Mouse (Mus musculus): ENCODE results near the gene Arf6. TPM values are rescaled to one million over a fixed set of nuclear protein-coding genes. Genes with fewer than 3 reads are reported as not detected.
"Not testable (repeated sequence)": the region's sequence is repeated elsewhere in the genome, so short reads cannot be mapped to it uniquely, and the experiment has no call there.

Gene Arf6
- polyA plus RNA-seq (2016; fragmentation: Nextera tagmentation; extraction: Ambion mirVana) = 46.8 and 54.6 TPM in 2 replicates

- WGBS = under 1% methylated on average over 98 of the region's 121 CpGs
- Histone ChIP-seq H3K4me1 (peaks cover 22% of the 10 kb centered on the region), H3K27me3 (no peaks in the 10 kb centered on the region), H3K36me3 (replicated peaks) (peaks cover 3% of the 10 kb centered on the region; the same call in 1 of the 2 replicates), H3K4me3 (replicated peaks) (peak within 1 kb of the TSS; percentile 84), H3K4me2 (peak within 1 kb of the TSS; percentile 93), H3K9me3 (no peaks in the 10 kb centered on the region), H3K27ac (peak within 1 kb of the TSS; percentile 90), H3K9ac (peak within 1 kb of the TSS; percentile 97)
- ATAC-seq (ENCODE audit: low FRiP score) = peak; percentile 95
Observed at GRCm38 (mm10) chr12:69371854-69372671, at the start of gene Arf6, which contains the start of gene Gm9887. Gene Arf6, plus strand, starts transcription at chr12:69372150. Gene Gm9887, minus strand, starts transcription at chr12:69372458.

- no peaks in the 10 kb centered on the region for H3K9me3 ChIP-seq
- H3K4me1 ChIP-seq = no peaks in the 10 kb centered on the region
- ATAC-seq (ENCODE audit: low FRiP score) = no peak
- H3K4me2 ChIP-seq = no peak overlapping the region
- no peak overlapping the region for H3K4me3 ChIP-seq (replicated peaks)
- H3K27ac ChIP-seq = no peak overlapping the region
- no peak overlapping the region for H3K9ac ChIP-seq
- peaks cover 60% of the 10 kb centered on the region for H3K36me3 ChIP-seq (replicated peaks)
- H3K27me3 ChIP-seq = no peaks in the 10 kb centered on the region
- 86% methylated on average over 3 of the region's 3 CpGs for WGBS
Observed at GRCm38 (mm10) chr12:69331187-69331586, 40.8 kb upstream of the Arf6 start.

GRCm38 (mm10) chr12:69332147-69332546 lies 39.8 kb upstream of the Arf6 start:
- Histone ChIP-seq H3K4me3 (replicated peaks) (no peak overlapping the region), H3K4me2 (no peak overlapping the region), H3K36me3 (replicated peaks) (peaks cover 62% of the 10 kb centered on the region), H3K4me1 (no peaks in the 10 kb centered on the region), H3K27me3 (no peaks in the 10 kb centered on the region), H3K9me3 (no peaks in the 10 kb centered on the region), H3K27ac (no peak overlapping the region), H3K9ac (no peak overlapping the region)
- no peak for ATAC-seq (ENCODE audit: low FRiP score)
- WGBS = 86% methylated on average over 1 of the region's 1 CpGs

- Histone ChIP-seq H3K4me3 (replicated peaks) (no peak overlapping the region), H3K4me2 (no peak overlapping the region), H3K36me3 (replicated peaks) (peaks cover 63% of the 10 kb centered on the region), H3K4me1 (no peaks in the 10 kb centered on the region), H3K9ac (no peak overlapping the region), H3K27ac (no peak overlapping the region), H3K27me3 (no peaks in the 10 kb centered on the region), H3K9me3 (no peaks in the 10 kb centered on the region)
- ATAC-seq (ENCODE audit: low FRiP score) = no peak
- 91% methylated on average over 2 of the region's 2 CpGs for WGBS
Observed at GRCm38 (mm10) chr12:69333547-69333946, 38.4 kb upstream of the Arf6 start.

GRCm38 (mm10) chr12:69349928-69350327 lies 22.0 kb upstream of the Arf6 start:
- H3K27me3 ChIP-seq = no peaks in the 10 kb centered on the region
- H3K4me3 ChIP-seq (replicated peaks) = no peak overlapping the region
- H3K4me2 ChIP-seq = no peak overlapping the region
- no peak overlapping the region for H3K9ac ChIP-seq
- H3K27ac ChIP-seq = no peak overlapping the region
- H3K4me1 ChIP-seq = no peaks in the 10 kb centered on the region
- peaks cover 65% of the 10 kb centered on the region for H3K36me3 ChIP-seq (replicated peaks)
- 87% methylated on average over 2 of the region's 2 CpGs for WGBS
- H3K9me3 ChIP-seq = no peaks in the 10 kb centered on the region
- no peak for ATAC-seq (ENCODE audit: low FRiP score)

- 85% methylated on average over 1 of the region's 1 CpGs for WGBS
Observed at GRCm38 (mm10) chr12:69351685-69352084, 20.3 kb upstream of the Arf6 start.

GRCm38 (mm10) chr12:69356546-69357299 lies 15.2 kb upstream of the Arf6 start, which contains the start of gene Nemf:
Gene Nemf, minus strand, starts transcription at chr12:69357165.
- no peaks in the 10 kb centered on the region for H3K27me3 ChIP-seq
- H3K9me3 ChIP-seq = no peaks in the 10 kb centered on the region
- peak within 1 kb of the TSS; percentile 84 for H3K9ac ChIP-seq
- H3K4me2 ChIP-seq = peak within 1 kb of the TSS; percentile 81
- H3K4me1 ChIP-seq = peaks cover 11% of the 10 kb centered on the region
- peaks cover 28% of the 10 kb centered on the region for H3K36me3 ChIP-seq (replicated peaks)
- H3K4me3 ChIP-seq (replicated peaks) = peak within 1 kb of the TSS; percentile 82
- ATAC-seq (ENCODE audit: low FRiP score) = peak; percentile 60
- WGBS = under 1% methylated on average over 48 of the region's 50 CpGs
- peak within 1 kb of the TSS; percentile 80 for H3K27ac ChIP-seq

More at GRCm38 (mm10) chr12:69351685-69352084, 20.3 kb upstream of the Arf6 start:
- no peak overlapping the region for H3K4me2 ChIP-seq
- no peaks in the 10 kb centered on the region for H3K27me3 ChIP-seq
- peaks cover 11% of the 10 kb centered on the region for H3K4me1 ChIP-seq
- no peak for ATAC-seq (ENCODE audit: low FRiP score)
- no peaks in the 10 kb centered on the region for H3K9me3 ChIP-seq
- no peak overlapping the region for H3K4me3 ChIP-seq (replicated peaks)
- peaks cover 56% of the 10 kb centered on the region for H3K36me3 ChIP-seq (replicated peaks)
- no peak overlapping the region for H3K27ac ChIP-seq
- H3K9ac ChIP-seq = no peak overlapping the region

- 6% methylated on average over 13 of the region's 13 CpGs for WGBS
- H3K27ac ChIP-seq = peak overlapping the region; percentile 80; the same call in 1 of the 2 replicates
Observed at GRCm38 (mm10) chr12:69357300-69357646, 14.7 kb upstream of the Arf6 start.

GRCm38 (mm10) chr12:69360655-69360996 lies 11.3 kb upstream of the Arf6 start:
- H3K9me3 ChIP-seq = no peaks in the 10 kb centered on the region
- no peak overlapping the region for H3K4me2 ChIP-seq
- H3K4me3 ChIP-seq (replicated peaks) = no peak overlapping the region
- H3K4me1 ChIP-seq = peaks cover 25% of the 10 kb centered on the region
- no peaks in the 10 kb centered on the region for H3K27me3 ChIP-seq
- no peaks in the 10 kb centered on the region for H3K36me3 ChIP-seq (replicated peaks)
- H3K27ac ChIP-seq = no peak overlapping the region
- ATAC-seq (ENCODE audit: low FRiP score) = no peak; the same call in 1 of the 2 replicates
- no peak overlapping the region for H3K9ac ChIP-seq
- WGBS = 19% methylated on average over 5 of the region's 5 CpGs

More at GRCm38 (mm10) chr12:69357300-69357646, 14.7 kb upstream of the Arf6 start:
- Histone ChIP-seq H3K36me3 (replicated peaks) (peaks cover 23% of the 10 kb centered on the region), H3K9me3 (no peaks in the 10 kb centered on the region), H3K4me3 (replicated peaks) (peak overlapping the region; percentile 82), H3K9ac (peak overlapping the region; percentile 84), H3K4me2 (peak overlapping the region; percentile 81), H3K4me1 (peaks cover 17% of the 10 kb centered on the region), H3K27me3 (no peaks in the 10 kb centered on the region)
- ATAC-seq (ENCODE audit: low FRiP score) = no peak

- peak; percentile 96 for ATAC-seq (ENCODE audit: low FRiP score)
- not testable (repeated sequence) for H3K36me3 ChIP-seq (replicated peaks); H3K9me3 ChIP-seq; H3K27me3 ChIP-seq
- Histone ChIP-seq H3K9ac (peak overlapping the region; percentile 51), H3K27ac (peak overlapping the region; percentile 87), H3K4me2 (peak overlapping the region; percentile 70), H3K4me3 (replicated peaks) (peak overlapping the region; percentile 53), H3K4me1 (peaks cover 22% of the 10 kb centered on the region)
- under 1% methylated on average over 41 of the region's 50 CpGs for whole genome bisulfite sequencing
Observed at GRCm38 (mm10) chr12:69360997-69361899, 10.7 kb upstream of the Arf6 start.

- WGBS = 5% methylated on average over 10 of the region's 10 CpGs
- Histone ChIP-seq H3K36me3 (replicated peaks) (no peaks in the 10 kb centered on the region), H3K9me3 (no peaks in the 10 kb centered on the region), H3K4me2 (peak overlapping the region; percentile 70), H3K4me3 (replicated peaks) (peak overlapping the region; percentile 53), H3K27me3 (no peaks in the 10 kb centered on the region), H3K4me1 (peaks cover 20% of the 10 kb centered on the region; the same call in 1 of the 2 replicates), H3K9ac (peak overlapping the region; percentile 51), H3K27ac (peak overlapping the region; percentile 87)
- ATAC-seq (ENCODE audit: low FRiP score) = no peak
Observed at GRCm38 (mm10) chr12:69361919-69362318, 10.0 kb upstream of the Arf6 start.

All from forebrain, embryonic 12.5 days (tissue).